Mouse (Mus musculus): ENCODE data around the gene Entr1. TPM values are rescaled to one million over a fixed set of nuclear protein-coding genes. Genes with fewer than 3 reads are reported as not detected.
A peak's percentile ranks its signal among the peaks of the same experiment; 100 is the strongest.

Gene Entr1
- polyA plus RNA-seq, 1 experiment from 2014 or later = 74.9 TPM

- H3K36me3 ChIP-seq = no peaks in the 10 kb centered on the region
- 61% methylated on average over 7 of the region's 7 CpGs for WGBS (ENCODE audit: insufficient replicate concordance)
- H3K4me2 ChIP-seq = no peak overlapping the region
- H3K27ac ChIP-seq = no peak overlapping the region
- no peak overlapping the region for H3K9ac ChIP-seq
- peaks cover 14% of the 10 kb centered on the region for H3K4me1 ChIP-seq
- ATAC-seq = no peak
- no peaks in the 10 kb centered on the region for H3K9me3 ChIP-seq (replicated peaks)
- no peaks in the 10 kb centered on the region for H3K27me3 ChIP-seq (replicated peaks)
- H3K4me3 ChIP-seq = no peak overlapping the region
Observed at GRCm38 (mm10) chr2:26356678-26357077, 32.4 kb downstream of the Entr1 start.

GRCm38 (mm10) chr2:26356231-26356630, 32.9 kb downstream of the Entr1 start:
- no peak overlapping the region for H3K9ac ChIP-seq
- peaks cover 16% of the 10 kb centered on the region for H3K4me1 ChIP-seq
- ATAC-seq = no peak
- WGBS (ENCODE audit: insufficient replicate concordance) = 74% methylated on average over 4 of the region's 4 CpGs
- no peak overlapping the region for H3K4me2 ChIP-seq
- H3K27ac ChIP-seq = no peak overlapping the region
- no peak overlapping the region for H3K4me3 ChIP-seq
- no peaks in the 10 kb centered on the region for H3K36me3 ChIP-seq
- H3K27me3 ChIP-seq (replicated peaks) = no peaks in the 10 kb centered on the region
- H3K9me3 ChIP-seq (replicated peaks) = no peaks in the 10 kb centered on the region

DNA sequence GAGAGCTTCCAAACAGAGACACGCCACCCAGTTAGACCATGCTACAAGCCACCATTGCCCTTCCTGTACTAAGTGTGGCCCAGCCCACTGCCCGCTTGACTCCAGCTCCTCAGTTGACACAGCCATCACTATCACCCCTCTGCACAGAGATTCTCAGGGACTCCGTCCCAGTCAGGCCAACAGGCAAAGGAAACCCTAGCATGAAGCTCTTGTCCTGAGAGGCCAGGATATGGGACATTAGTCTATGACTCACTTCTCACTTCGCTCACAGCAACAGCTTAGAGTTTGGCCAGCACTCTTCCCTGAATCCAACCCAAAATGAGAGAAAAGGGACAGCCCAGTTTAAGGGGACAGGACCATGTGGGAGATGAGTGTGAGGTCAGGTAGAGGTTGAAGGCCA, 34.7 kb downstream of the Entr1 start:
- Histone ChIP-seq H3K27me3 (replicated peaks) (no peaks in the 10 kb centered on the region), H3K9ac (no peak overlapping the region), H3K4me2 (no peak overlapping the region), H3K27ac (no peak overlapping the region), H3K4me1 (peaks cover 31% of the 10 kb centered on the region), H3K36me3 (peaks cover 11% of the 10 kb centered on the region), H3K4me3 (no peak overlapping the region), H3K9me3 (replicated peaks) (no peaks in the 10 kb centered on the region)
- WGBS (ENCODE audit: insufficient replicate concordance) = 68% methylated on average over 4 of the region's 4 CpGs
- no peak for ATAC-seq

GRCm38 (mm10) chr2:26353066-26353980, 35.8 kb downstream of the Entr1 start:
- peaks cover 32% of the 10 kb centered on the region for H3K4me1 ChIP-seq
- peak overlapping the region; percentile 79 for H3K9ac ChIP-seq
- WGBS (ENCODE audit: insufficient replicate concordance) = 78% methylated on average over 11 of the region's 11 CpGs
- H3K27me3 ChIP-seq (replicated peaks) = no peaks in the 10 kb centered on the region
- no peak for ATAC-seq
- peak overlapping the region; percentile 81; the same call in 1 of the 2 replicates for H3K4me3 ChIP-seq
- no peak overlapping the region for H3K27ac ChIP-seq
- H3K4me2 ChIP-seq = peak overlapping the region; percentile 94
- H3K9me3 ChIP-seq (replicated peaks) = no peaks in the 10 kb centered on the region
- H3K36me3 ChIP-seq = peaks cover 19% of the 10 kb centered on the region

GRCm38 (mm10) chr2:26352291-26352910, 36.7 kb downstream of the Entr1 start:
- peak overlapping the region; percentile 79 for H3K9ac ChIP-seq
- peak overlapping the region; percentile 94 for H3K4me2 ChIP-seq
- peaks cover 25% of the 10 kb centered on the region for H3K36me3 ChIP-seq
- H3K9me3 ChIP-seq (replicated peaks) = no peaks in the 10 kb centered on the region
- peak overlapping the region; percentile 81 for H3K4me3 ChIP-seq
- WGBS (ENCODE audit: insufficient replicate concordance) = 5% methylated on average over 36 of the region's 36 CpGs
- H3K27me3 ChIP-seq (replicated peaks) = no peaks in the 10 kb centered on the region
- peaks cover 37% of the 10 kb centered on the region for H3K4me1 ChIP-seq
- peak; percentile 25; the same call in 1 of the 2 replicates for ATAC-seq
- H3K27ac ChIP-seq = peak overlapping the region; percentile 77

GRCm38 (mm10) chr2:26351358-26352290, 37.5 kb downstream of the Entr1 start, which contains the start of gene Dnlz:
Gene Dnlz (minus strand): TSS chr2:26352110.
- peak within 1 kb of the TSS; percentile 79 for H3K9ac ChIP-seq
- 3% methylated on average over 62 of the region's 62 CpGs for WGBS (ENCODE audit: insufficient replicate concordance)

DNA sequence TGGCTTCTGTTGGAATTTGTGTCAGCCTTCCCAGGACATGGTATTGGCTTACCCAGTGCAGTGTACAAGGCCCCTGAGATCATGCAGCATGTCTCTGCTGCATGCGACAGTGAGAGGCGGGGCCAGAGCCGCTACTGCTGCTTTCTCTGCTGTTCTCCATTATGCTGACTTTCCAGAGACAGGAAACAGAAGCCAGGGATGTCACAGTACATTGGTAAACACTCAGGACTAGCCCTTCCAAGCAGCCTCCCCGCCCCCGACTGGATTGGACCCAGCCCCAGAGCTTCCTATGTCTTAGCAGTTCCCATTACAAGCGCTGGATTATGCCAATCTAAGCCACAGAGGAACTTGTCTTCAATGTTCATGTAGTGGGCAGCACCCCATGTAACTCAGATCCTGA, 40.9 kb downstream of the Entr1 start:
- Histone ChIP-seq H3K4me3 (no peak overlapping the region), H3K27ac (no peak overlapping the region), H3K9me3 (replicated peaks) (no peaks in the 10 kb centered on the region), H3K4me1 (peaks cover 38% of the 10 kb centered on the region), H3K27me3 (replicated peaks) (no peaks in the 10 kb centered on the region), H3K9ac (no peak overlapping the region), H3K4me2 (no peak overlapping the region), H3K36me3 (peaks cover 35% of the 10 kb centered on the region)
- no peak for ATAC-seq
- 64% methylated on average over 6 of the region's 6 CpGs for WGBS (ENCODE audit: insufficient replicate concordance)

More at GRCm38 (mm10) chr2:26351358-26352290, 37.5 kb downstream of the Entr1 start, which contains the start of gene Dnlz:
- peaks cover 25% of the 10 kb centered on the region for H3K36me3 ChIP-seq
- peak within 1 kb of the TSS; percentile 81 for H3K4me3 ChIP-seq
- peak; percentile 77 for ATAC-seq
- H3K4me2 ChIP-seq = peak within 1 kb of the TSS; percentile 94
- peaks cover 37% of the 10 kb centered on the region for H3K4me1 ChIP-seq
- H3K27me3 ChIP-seq (replicated peaks) = no peaks in the 10 kb centered on the region
- peak within 1 kb of the TSS; percentile 77 for H3K27ac ChIP-seq
- no peaks in the 10 kb centered on the region for H3K9me3 ChIP-seq (replicated peaks)

DNA sequence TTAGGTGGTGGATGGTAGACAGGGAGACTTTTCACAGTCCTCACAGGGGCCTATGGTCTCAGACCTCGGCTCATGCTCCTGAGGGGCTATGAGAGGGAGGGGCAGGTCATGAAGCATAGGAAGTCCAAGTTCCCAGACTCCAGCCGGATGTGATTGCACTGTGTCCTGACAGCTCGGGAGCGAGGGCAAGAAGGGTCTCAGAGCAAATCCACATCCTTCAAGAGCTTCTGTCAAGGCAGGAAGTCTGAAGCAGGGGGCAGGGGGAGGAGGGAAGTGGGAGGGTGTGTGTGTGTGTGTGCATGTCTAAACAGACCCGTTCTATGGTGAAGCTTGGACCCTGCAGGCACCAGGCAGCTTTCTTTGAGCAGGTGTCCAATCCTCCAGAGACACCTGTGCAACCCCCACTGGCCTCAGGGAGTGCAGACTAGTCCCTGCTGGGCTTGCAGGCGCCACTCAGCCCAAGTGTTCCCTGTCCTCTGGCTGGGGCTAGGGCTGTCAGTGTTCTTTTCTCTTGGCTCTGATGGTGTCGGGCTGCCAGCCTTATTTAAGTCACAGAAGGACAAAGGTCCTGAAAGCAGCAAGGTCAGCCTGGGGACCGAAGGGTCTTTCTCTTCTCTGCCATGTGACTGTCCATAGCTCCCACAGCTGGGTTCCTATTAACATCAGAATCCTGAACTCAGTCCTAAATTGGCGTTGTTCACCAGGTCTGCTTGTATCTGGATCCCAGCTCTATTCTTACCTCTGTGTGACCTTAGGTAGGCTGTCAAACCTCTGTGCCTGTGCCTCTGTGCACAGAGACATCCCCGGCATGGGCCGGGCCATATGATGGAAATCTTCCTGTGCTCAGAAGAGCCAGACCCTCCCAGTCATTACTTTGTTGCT, 46.3 kb downstream of the Entr1 start:
- peaks cover 18% of the 10 kb centered on the region for H3K36me3 ChIP-seq

GRCm38 (mm10) chr2:26342044-26342443, 47.1 kb downstream of the Entr1 start:
- 76% methylated on average over 10 of the region's 10 CpGs for WGBS (ENCODE audit: insufficient replicate concordance)
- H3K27ac ChIP-seq = peak overlapping the region; percentile 55
- H3K4me2 ChIP-seq = no peak overlapping the region
- H3K9ac ChIP-seq = no peak overlapping the region
- H3K4me1 ChIP-seq = peaks cover 26% of the 10 kb centered on the region
- ATAC-seq = peak; percentile 34
- H3K36me3 ChIP-seq = peaks cover 16% of the 10 kb centered on the region; the same call in 1 of the 2 replicates
- no peak overlapping the region for H3K4me3 ChIP-seq
- no peaks in the 10 kb centered on the region for H3K9me3 ChIP-seq (replicated peaks)
- no peaks in the 10 kb centered on the region for H3K27me3 ChIP-seq (replicated peaks)

More for the DNA sequence above, 46.3 kb downstream of the Entr1 start:
- Histone ChIP-seq H3K4me2 (no peak overlapping the region), H3K4me1 (peaks cover 27% of the 10 kb centered on the region), H3K4me3 (no peak overlapping the region), H3K27ac (peak overlapping the region; percentile 55), H3K9ac (no peak overlapping the region), H3K27me3 (replicated peaks) (no peaks in the 10 kb centered on the region), H3K9me3 (replicated peaks) (no peaks in the 10 kb centered on the region)
- 56% methylated on average over 11 of the region's 11 CpGs for WGBS (ENCODE audit: insufficient replicate concordance)
- 0 out of 2 replicates have a peak, but pooled peaks have one; percentile 30 for ATAC-seq

- peaks cover 26% of the 10 kb centered on the region for H3K4me1 ChIP-seq
- no peak overlapping the region for H3K9ac ChIP-seq
- H3K4me3 ChIP-seq = no peak overlapping the region
- H3K27me3 ChIP-seq (replicated peaks) = no peaks in the 10 kb centered on the region
- peaks cover 16% of the 10 kb centered on the region; the same call in 1 of the 2 replicates for H3K36me3 ChIP-seq
- H3K9me3 ChIP-seq (replicated peaks) = no peaks in the 10 kb centered on the region
- no peak overlapping the region for H3K4me2 ChIP-seq
- WGBS (ENCODE audit: insufficient replicate concordance) = 67% methylated on average over 2 of the region's 2 CpGs
- peak overlapping the region; percentile 55 for H3K27ac ChIP-seq
- ATAC-seq = no peak
Observed at GRCm38 (mm10) chr2:26341510-26341981, 47.6 kb downstream of the Entr1 start.

Data from liver, embryonic 12.5 days (tissue).